Mouse (Mus musculus): ENCODE measurements around the gene Kirrel3. TPM values are rescaled to one million over a fixed set of nuclear protein-coding genes. Genes with fewer than 3 reads are reported as not detected.

Gene Kirrel3
- polyA plus RNA-seq, 1 experiment from 2014 or later: 48.9 TPM

DNA sequence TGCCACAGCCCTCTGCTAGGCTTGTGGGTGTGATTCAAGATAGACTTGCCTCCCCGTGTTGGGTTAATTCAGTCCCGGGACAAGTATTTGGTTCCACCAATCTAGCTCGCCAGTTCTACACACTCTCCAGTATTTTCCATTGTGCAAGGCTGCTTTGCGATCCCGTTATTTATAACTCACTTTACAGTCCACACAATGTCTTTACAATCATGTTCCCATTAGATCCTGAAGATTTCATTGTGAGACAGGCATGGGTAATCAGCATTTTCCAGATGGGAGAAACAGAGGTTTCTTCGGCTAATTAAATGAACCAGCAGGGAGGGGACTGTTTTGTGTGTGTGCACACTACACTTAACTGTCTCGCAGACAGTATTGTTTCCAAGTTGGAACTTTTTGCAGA lies 557.9 kb downstream of the Kirrel3 start:
- WGBS: 31% methylated on average over 7 of the region's 7 CpGs
- Histone ChIP-seq H3K4me1 (ENCODE audit: control insufficient read depth, insufficient read depth, low read depth, low read length) (peaks cover 11% of the 10 kb centered on the region), H3K27ac (ENCODE audit: low read depth, low read length) (no peak overlapping the region), H3K4me2 (ENCODE audit: low read length) (no peak overlapping the region), H3K36me3 (ENCODE audit: control insufficient read depth, insufficient read depth, low read length) (no peaks in the 10 kb centered on the region), H3K4me3 (ENCODE audit: low read length) (no peak overlapping the region), H3K9ac (ENCODE audit: low read depth, low read length) (no peak overlapping the region), H3K9me3 (ENCODE audit: control insufficient read depth, low read length) (no peaks in the 10 kb centered on the region), H3K27me3 (replicated peaks; ENCODE audit: control insufficient read depth, insufficient read depth, low read length) (no peaks in the 10 kb centered on the region)
- ATAC-seq: 0 out of 2 replicates have a peak, but pooled peaks have one; percentile 29

DNA sequence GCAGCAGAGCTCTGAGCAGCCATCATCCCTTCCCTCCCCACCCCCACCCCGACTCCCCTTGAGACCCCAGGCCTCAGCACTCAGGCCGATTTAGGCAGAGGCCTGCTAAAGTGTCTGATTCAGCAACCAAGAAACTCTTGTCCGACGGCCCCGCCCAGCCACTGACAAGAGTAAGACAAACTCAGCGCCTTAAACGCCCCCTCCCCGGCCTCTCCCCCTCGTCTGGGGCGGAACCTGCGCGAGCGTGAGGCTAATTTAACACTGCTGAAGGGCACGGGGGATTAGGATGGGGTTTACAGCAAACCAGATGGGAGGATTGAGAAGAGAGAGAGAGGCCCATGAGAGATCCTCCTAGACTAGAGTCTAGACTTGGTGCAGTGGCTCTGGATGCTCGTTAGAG lies 558.8 kb downstream of the Kirrel3 start:
- H3K27me3 ChIP-seq (replicated peaks; ENCODE audit: control insufficient read depth, insufficient read depth, low read length): no peaks in the 10 kb centered on the region
- H3K27ac ChIP-seq (ENCODE audit: low read depth, low read length): no peak overlapping the region
- no peaks in the 10 kb centered on the region for H3K36me3 ChIP-seq (ENCODE audit: control insufficient read depth, insufficient read depth, low read length)
- ATAC-seq: 0 out of 2 replicates have a peak, but pooled peaks have one; percentile 18
- peaks cover 11% of the 10 kb centered on the region for H3K4me1 ChIP-seq (ENCODE audit: control insufficient read depth, insufficient read depth, low read depth, low read length)
- H3K4me2 ChIP-seq (ENCODE audit: low read length): no peak overlapping the region
- no peak overlapping the region for H3K4me3 ChIP-seq (ENCODE audit: low read length)
- no peak overlapping the region for H3K9ac ChIP-seq (ENCODE audit: low read depth, low read length)
- no peaks in the 10 kb centered on the region for H3K9me3 ChIP-seq (ENCODE audit: control insufficient read depth, low read length)
- WGBS: 17% methylated on average over 15 of the region's 15 CpGs

DNA sequence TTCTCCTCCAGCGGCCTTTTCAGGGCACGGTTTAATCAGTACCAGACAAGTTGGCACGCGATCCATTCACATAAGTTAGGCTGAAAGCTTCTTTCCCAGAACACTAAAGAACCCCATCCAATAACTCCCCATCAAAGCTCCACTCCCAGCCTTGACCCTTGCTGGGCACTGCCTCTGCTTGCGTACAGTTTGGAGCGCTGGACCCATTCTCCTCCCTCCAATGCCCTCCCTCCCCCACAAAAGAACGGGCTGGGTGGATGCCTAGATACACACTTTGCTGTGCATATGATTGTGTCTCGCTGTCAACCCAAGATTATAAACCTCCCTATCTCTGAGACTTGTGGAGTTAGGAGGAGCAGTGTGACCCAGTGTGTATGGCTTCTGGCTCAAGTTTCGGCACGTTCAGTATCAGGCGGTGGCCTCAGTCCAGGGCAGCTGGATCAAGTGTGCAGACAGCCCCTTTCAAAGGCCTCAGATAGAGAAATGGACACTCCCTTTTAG lies 559.4 kb downstream of the Kirrel3 start:
- WGBS: 48% methylated on average over 11 of the region's 11 CpGs
- Histone ChIP-seq H3K27me3 (replicated peaks; ENCODE audit: control insufficient read depth, insufficient read depth, low read length) (no peaks in the 10 kb centered on the region), H3K4me2 (ENCODE audit: low read length) (no peak overlapping the region), H3K36me3 (ENCODE audit: control insufficient read depth, insufficient read depth, low read length) (no peaks in the 10 kb centered on the region), H3K4me3 (ENCODE audit: low read length) (no peak overlapping the region), H3K27ac (ENCODE audit: low read depth, low read length) (no peak overlapping the region), H3K4me1 (ENCODE audit: control insufficient read depth, insufficient read depth, low read depth, low read length) (peaks cover 11% of the 10 kb centered on the region), H3K9ac (ENCODE audit: low read depth, low read length) (no peak overlapping the region), H3K9me3 (ENCODE audit: control insufficient read depth, low read length) (no peaks in the 10 kb centered on the region)
- ATAC-seq: 0 out of 2 replicates have a peak, but pooled peaks have one; percentile 24

DNA sequence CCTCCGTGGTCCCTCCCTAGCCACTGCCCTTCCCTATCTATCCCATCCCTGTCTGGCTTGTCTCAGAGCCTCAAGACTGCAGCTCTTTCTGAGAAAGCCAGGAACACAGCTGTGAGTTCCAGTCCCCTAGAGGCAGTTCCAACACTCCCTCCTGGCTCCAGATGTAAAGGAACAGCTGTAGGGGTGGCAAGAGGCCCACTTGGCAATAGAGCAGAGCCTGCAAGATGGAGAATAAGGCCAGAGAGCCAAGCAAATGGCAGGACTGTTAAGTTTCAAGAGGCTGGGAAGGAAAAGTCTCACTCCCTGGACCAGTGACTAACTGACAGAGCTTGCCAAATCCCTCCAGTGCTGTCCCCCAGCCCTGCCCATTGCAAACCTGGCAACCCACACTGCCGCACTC lies 560.1 kb downstream of the Kirrel3 start:
- 70% methylated on average over 2 of the region's 2 CpGs for WGBS
- Histone ChIP-seq H3K36me3 (ENCODE audit: control insufficient read depth, insufficient read depth, low read length) (no peaks in the 10 kb centered on the region), H3K9ac (ENCODE audit: low read depth, low read length) (no peak overlapping the region), H3K4me3 (ENCODE audit: low read length) (no peak overlapping the region), H3K4me2 (ENCODE audit: low read length) (no peak overlapping the region), H3K27me3 (replicated peaks; ENCODE audit: control insufficient read depth, insufficient read depth, low read length) (no peaks in the 10 kb centered on the region), H3K9me3 (ENCODE audit: control insufficient read depth, low read length) (no peaks in the 10 kb centered on the region), H3K27ac (ENCODE audit: low read depth, low read length) (no peak overlapping the region), H3K4me1 (ENCODE audit: control insufficient read depth, insufficient read depth, low read depth, low read length) (peaks cover 11% of the 10 kb centered on the region)
- no peak for ATAC-seq

DNA sequence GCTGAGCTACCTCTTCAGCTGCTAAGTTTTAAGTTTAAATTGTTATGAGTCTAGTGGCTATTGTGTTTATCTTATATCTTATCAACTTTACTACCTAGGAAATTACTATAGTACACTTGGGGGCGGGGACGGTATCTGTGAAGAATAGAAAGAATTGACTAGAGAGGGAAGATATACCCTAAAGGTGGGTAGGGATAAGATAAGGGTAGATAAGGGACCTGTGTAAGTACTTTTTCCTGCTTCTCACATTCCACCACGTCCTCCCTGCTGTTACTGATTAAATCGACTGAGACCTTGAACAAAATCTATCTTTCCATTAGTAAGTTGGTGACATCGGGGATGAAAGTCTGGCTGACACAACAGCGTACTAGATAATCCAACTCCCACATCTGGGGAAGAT lies 562.8 kb downstream of the Kirrel3 start:
- peaks cover 11% of the 10 kb centered on the region for H3K4me1 ChIP-seq (ENCODE audit: control insufficient read depth, insufficient read depth, low read depth, low read length)
- WGBS: 91% methylated on average over 6 of the region's 6 CpGs
- H3K36me3 ChIP-seq (ENCODE audit: control insufficient read depth, insufficient read depth, low read length): peaks cover 3% of the 10 kb centered on the region; the same call in 1 of the 2 replicates
- no peaks in the 10 kb centered on the region for H3K27me3 ChIP-seq (replicated peaks; ENCODE audit: control insufficient read depth, insufficient read depth, low read length)
- H3K27ac ChIP-seq (ENCODE audit: low read depth, low read length): no peak overlapping the region
- no peak for ATAC-seq
- H3K4me2 ChIP-seq (ENCODE audit: low read length): no peak overlapping the region
- no peak overlapping the region for H3K9ac ChIP-seq (ENCODE audit: low read depth, low read length)
- H3K4me3 ChIP-seq (ENCODE audit: low read length): no peak overlapping the region
- H3K9me3 ChIP-seq (ENCODE audit: control insufficient read depth, low read length): no peaks in the 10 kb centered on the region

DNA sequence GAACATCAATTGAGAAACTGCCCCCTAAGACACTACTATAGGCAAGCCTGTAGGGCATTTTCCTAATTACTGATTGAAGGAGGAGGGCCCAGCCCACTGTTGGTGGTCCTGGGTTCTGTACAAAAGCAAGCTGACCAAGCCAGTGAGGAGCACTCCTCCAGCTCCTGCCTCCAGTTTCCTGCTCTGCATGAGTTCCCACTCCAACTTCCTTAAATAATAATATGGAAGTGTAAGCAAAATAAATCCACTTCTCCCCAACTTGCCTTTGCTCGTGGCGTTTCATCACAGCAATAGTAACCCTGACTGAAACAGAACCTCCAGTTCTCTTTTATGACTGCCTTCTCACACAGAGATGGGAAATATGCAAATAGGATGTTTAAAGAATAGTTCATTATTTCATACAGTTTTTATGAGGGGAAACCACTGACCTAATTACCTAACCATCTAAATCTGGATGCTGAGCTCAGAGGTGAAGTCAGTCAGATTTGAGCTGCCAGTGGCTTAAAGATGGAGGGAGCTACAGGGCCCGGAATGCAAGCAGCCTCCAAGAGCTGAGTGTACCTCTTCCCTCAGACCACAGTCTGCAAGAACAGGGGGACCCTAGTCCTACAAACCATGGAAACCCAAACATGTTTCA lies 564.3 kb downstream of the Kirrel3 start:
- Histone ChIP-seq H3K9me3 (ENCODE audit: control insufficient read depth, low read length) (no peaks in the 10 kb centered on the region), H3K27me3 (replicated peaks; ENCODE audit: control insufficient read depth, insufficient read depth, low read length) (no peaks in the 10 kb centered on the region), H3K27ac (ENCODE audit: low read depth, low read length) (no peak overlapping the region), H3K36me3 (ENCODE audit: control insufficient read depth, insufficient read depth, low read length) (peaks cover 3% of the 10 kb centered on the region; the same call in 1 of the 2 replicates), H3K4me1 (ENCODE audit: control insufficient read depth, insufficient read depth, low read depth, low read length) (peaks cover 4% of the 10 kb centered on the region), H3K4me2 (ENCODE audit: low read length) (no peak overlapping the region), H3K9ac (ENCODE audit: low read depth, low read length) (no peak overlapping the region), H3K4me3 (ENCODE audit: low read length) (no peak overlapping the region)
- 69% methylated on average over 3 of the region's 3 CpGs for WGBS
- no peak for ATAC-seq

DNA sequence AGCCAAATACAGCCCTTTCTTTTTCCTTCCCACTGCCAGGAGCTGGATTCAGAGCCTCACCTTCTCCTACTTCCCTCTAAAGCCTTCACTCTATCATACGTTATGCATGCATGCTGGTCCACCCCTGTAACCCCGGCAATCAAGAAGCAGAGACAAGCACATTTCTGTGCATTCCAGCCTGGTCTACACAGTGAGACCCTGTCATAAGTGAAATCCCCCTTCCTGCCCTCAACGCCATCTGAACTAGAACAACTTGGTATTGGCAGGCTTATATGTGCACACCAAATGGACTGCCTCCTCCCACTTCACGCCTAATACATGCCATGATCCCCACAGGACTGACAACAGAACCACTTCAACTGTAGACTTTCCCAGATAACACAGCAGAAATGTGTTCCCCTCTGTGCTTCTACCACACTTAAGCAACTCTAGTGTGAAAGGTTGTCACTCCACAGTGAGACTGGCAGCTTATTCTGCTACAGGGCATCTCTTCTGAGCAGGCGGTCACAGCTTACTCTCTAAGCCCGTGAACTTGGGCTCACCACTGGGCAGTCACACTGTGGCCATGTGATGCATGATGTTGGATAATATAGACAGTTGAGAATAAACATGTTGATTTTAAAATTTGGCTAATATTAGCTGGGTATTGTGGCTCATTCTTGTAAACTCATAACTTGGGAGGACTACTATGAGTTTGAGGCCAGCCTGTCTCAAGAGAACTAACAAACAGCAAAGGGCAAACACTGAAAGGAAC lies 565.2 kb downstream of the Kirrel3 start:
- Histone ChIP-seq H3K27ac (ENCODE audit: low read depth, low read length) (no peak overlapping the region), H3K27me3 (replicated peaks; ENCODE audit: control insufficient read depth, insufficient read depth, low read length) (no peaks in the 10 kb centered on the region), H3K36me3 (ENCODE audit: control insufficient read depth, insufficient read depth, low read length) (peaks cover 3% of the 10 kb centered on the region; the same call in 1 of the 2 replicates), H3K4me2 (ENCODE audit: low read length) (no peak overlapping the region), H3K9ac (ENCODE audit: low read depth, low read length) (no peak overlapping the region), H3K4me3 (ENCODE audit: low read length) (no peak overlapping the region), H3K4me1 (ENCODE audit: control insufficient read depth, insufficient read depth, low read depth, low read length) (0 out of 2 replicates have a peak, but pooled peaks cover 2% of the 10 kb centered on the region), H3K9me3 (ENCODE audit: control insufficient read depth, low read length) (no peaks in the 10 kb centered on the region)
- 93% methylated on average over 6 of the region's 6 CpGs for WGBS
- ATAC-seq: no peak

DNA sequence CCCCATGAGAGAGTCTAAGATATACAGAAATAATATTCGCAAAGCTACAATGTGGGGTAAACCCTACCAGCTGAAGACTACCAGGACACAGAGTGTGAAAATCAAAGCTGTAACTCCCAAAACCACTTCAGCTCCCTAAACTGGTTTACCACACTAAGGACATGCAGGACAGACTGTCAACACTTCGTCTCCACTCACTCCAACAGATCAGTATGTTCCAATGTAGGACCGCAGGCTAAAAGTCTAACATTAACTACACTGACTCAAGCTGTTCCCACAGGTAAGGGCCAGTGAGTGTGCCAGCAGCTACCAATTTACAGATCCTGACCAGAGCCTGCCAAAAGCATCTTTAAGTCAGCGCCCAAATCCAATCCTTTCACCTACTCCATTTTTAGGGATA lies 566.0 kb downstream of the Kirrel3 start:
- Histone ChIP-seq H3K9ac (ENCODE audit: low read depth, low read length) (no peak overlapping the region), H3K27ac (ENCODE audit: low read depth, low read length) (no peak overlapping the region), H3K36me3 (ENCODE audit: control insufficient read depth, insufficient read depth, low read length) (peaks cover 3% of the 10 kb centered on the region; the same call in 1 of the 2 replicates), H3K4me2 (ENCODE audit: low read length) (no peak overlapping the region), H3K4me3 (ENCODE audit: low read length) (no peak overlapping the region), H3K9me3 (ENCODE audit: control insufficient read depth, low read length) (no peaks in the 10 kb centered on the region), H3K4me1 (ENCODE audit: control insufficient read depth, insufficient read depth, low read depth, low read length) (no peaks in the 10 kb centered on the region), H3K27me3 (replicated peaks; ENCODE audit: control insufficient read depth, insufficient read depth, low read length) (no peaks in the 10 kb centered on the region)
- 98% methylated on average over 4 of the region's 4 CpGs for WGBS
- no peak for ATAC-seq

DNA sequence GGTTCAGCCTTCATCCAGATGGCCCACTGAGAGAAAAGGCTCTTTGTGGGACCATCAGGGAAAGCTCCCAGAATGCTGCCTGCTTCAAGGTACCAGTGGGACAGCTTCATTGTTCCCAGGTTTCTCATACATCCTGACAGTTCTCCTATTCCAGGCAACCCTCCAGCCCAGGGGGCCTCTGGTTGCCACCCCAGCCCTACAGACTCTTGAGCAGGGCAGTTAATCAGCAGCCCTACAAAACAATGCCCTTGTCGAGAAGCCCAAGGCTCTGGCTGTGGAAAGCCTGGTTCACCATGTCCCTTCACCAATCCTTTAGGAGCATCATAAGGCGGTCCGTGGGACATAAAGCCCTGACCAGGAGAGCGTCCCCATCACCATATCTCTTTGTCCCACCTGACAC lies 567.0 kb downstream of the Kirrel3 start:
- H3K4me1 ChIP-seq (ENCODE audit: control insufficient read depth, insufficient read depth, low read depth, low read length): no peaks in the 10 kb centered on the region
- H3K9me3 ChIP-seq (ENCODE audit: control insufficient read depth, low read length): no peaks in the 10 kb centered on the region
- no peaks in the 10 kb centered on the region for H3K27me3 ChIP-seq (replicated peaks; ENCODE audit: control insufficient read depth, insufficient read depth, low read length)
- H3K4me2 ChIP-seq (ENCODE audit: low read length): no peak overlapping the region
- 88% methylated on average over 4 of the region's 4 CpGs for WGBS
- ATAC-seq: no peak
- no peak overlapping the region for H3K9ac ChIP-seq (ENCODE audit: low read depth, low read length)
- H3K27ac ChIP-seq (ENCODE audit: low read depth, low read length): no peak overlapping the region
- peaks cover 3% of the 10 kb centered on the region; the same call in 1 of the 2 replicates for H3K36me3 ChIP-seq (ENCODE audit: control insufficient read depth, insufficient read depth, low read length)
- H3K4me3 ChIP-seq (ENCODE audit: low read length): no peak overlapping the region

Measured in hindbrain, embryonic 16.5 days (tissue).